Mouse (Mus musculus) kidney, postnatal 36 days (tissue): ENCODE data around the gene Oas1e.
"Not testable (repeated sequence)": the region's sequence is repeated elsewhere in the genome, so short reads cannot be mapped to it uniquely, and the experiment has no call there.

Source experiments
- DNase-seq, 2 experiments: peaks; one replicate each; pipeline ENCODE4 v3.0.0; 2021 to 2022; ENCODE audit warnings: mixed read lengths in 2 of 2

Oas1e gene

GRCm38 (mm10) chr5:120795480-120796034, at the start of gene Oas1e:
Gene Oas1e (minus strand): TSS chr5:120795530.
- not testable (repeated sequence) for DNase-seq

GRCm38 (mm10) chr5:120844713-120845112, 49.4 kb upstream of the Oas1e start:
- peak; percentile 5 to 36 for DNase-seq

GRCm38 (mm10) chr5:120836731-120837585, 41.6 kb upstream of the Oas1e start:
- peak; percentile 37 to 81 for DNase-seq

- DNase-seq: no peak
These were observed 38.3 kb upstream of the Oas1e start for GRCm38 (mm10) chr5:120833335-120834280.

GRCm38 (mm10) chr5:120831031-120831430, 35.7 kb upstream of the Oas1e start:
- DNase-seq: no peak

- no peak for DNase-seq
These were observed 23.7 kb upstream of the Oas1e start for GRCm38 (mm10) chr5:120818999-120819398.

- peak in 1 of 2 experiments; percentile 53 for DNase-seq
These were observed 20.6 kb upstream of the Oas1e start for GRCm38 (mm10) chr5:120815949-120816348.

- no peak for DNase-seq
These were observed 17.7 kb upstream of the Oas1e start for GRCm38 (mm10) chr5:120813023-120813422.

GRCm38 (mm10) chr5:120811951-120812819, 16.9 kb upstream of the Oas1e start, which contains the start of gene Oas1c:
Gene Oas1c (minus strand): TSS chr5:120812514.
- peak; percentile 91 to 94 for DNase-seq

GRCm38 (mm10) chr5:120809171-120809570, 13.8 kb upstream of the Oas1e start:
- peak; percentile 14 to 35 for DNase-seq

GRCm38 (mm10) chr5:120806458-120806857, 11.1 kb upstream of the Oas1e start:
- DNase-seq: peak; percentile 53 to 80

- no peak for DNase-seq
These were observed 8.3 kb upstream of the Oas1e start for GRCm38 (mm10) chr5:120803596-120803995.

GRCm38 (mm10) chr5:120798943-120799342, 3.6 kb upstream of the Oas1e start:
- not testable (repeated sequence) for DNase-seq

- not testable (repeated sequence) for DNase-seq
These were observed 2.8 kb upstream of the Oas1e start for GRCm38 (mm10) chr5:120798147-120798546.

- DNase-seq: peak; percentile 44 to 77
These were observed 2.3 kb downstream of the Oas1e start for GRCm38 (mm10) chr5:120793043-120793442.

GRCm38 (mm10) chr5:120787042-120787441, 8.3 kb downstream of the Oas1e start:
- DNase-seq: no peak

GRCm38 (mm10) chr5:120782446-120782845, 12.9 kb downstream of the Oas1e start:
- DNase-seq: no peak

- no peak for DNase-seq
These were observed 13.7 kb downstream of the Oas1e start for GRCm38 (mm10) chr5:120781646-120782045.

GRCm38 (mm10) chr5:120779922-120780321, 15.4 kb downstream of the Oas1e start:
- no peak for DNase-seq

- no peak for DNase-seq
These were observed 16.4 kb downstream of the Oas1e start for GRCm38 (mm10) chr5:120778941-120779340.

GRCm38 (mm10) chr5:120777478-120777877, 17.9 kb downstream of the Oas1e start, which contains the start of gene Oas3:
Gene Oas3 (minus strand): TSS chr5:120777661.
- DNase-seq: no peak

GRCm38 (mm10) chr5:120776801-120777200, 18.5 kb downstream of the Oas1e start:
- DNase-seq: no peak
